Mouse (Mus musculus) ES-Bruce4 (cell line): ENCODE measurements around the gene Ctnnd2. TPM values are rescaled to one million over a fixed set of nuclear protein-coding genes. Genes with fewer than 3 reads are reported as not detected.

Source experiments
- H3K27ac ChIP-seq: 2 replicates; pipeline ENCODE4 v1.5.1; 2012; ENCODE audit warnings: low read length, inconsistent platforms; ENCODE audit not compliant: insufficient read depth
- H3K27me3 ChIP-seq: 2 replicates; pipeline ENCODE4 v1.6.1; 2012; ENCODE audit warnings: mild to moderate bottlenecking, low read length, inconsistent platforms; ENCODE audit not compliant: control insufficient read depth, poor library complexity, insufficient read depth, severe bottlenecking
- H3K36me3 ChIP-seq: 2 replicates; pipeline ENCODE4 v1.6.1; 2012; ENCODE audit warnings: inconsistent platforms, mild to moderate bottlenecking, low read length, moderate library complexity; ENCODE audit not compliant: control insufficient read depth, poor library complexity, insufficient read depth, severe bottlenecking
- H3K4me1 ChIP-seq: one replicate; pipeline ENCODE4 v1.8.1; 2011; ENCODE audit warnings: low read length; ENCODE audit not compliant: control insufficient read depth, insufficient read depth
- H3K4me3 ChIP-seq: 2 replicates; pipeline ENCODE4 v1.5.1; 2011; ENCODE audit warnings: low read depth, mild to moderate bottlenecking, low read length
- H3K9ac ChIP-seq: 2 replicates; pipeline ENCODE4 v1.6.1; 2012; ENCODE audit warnings: low read depth, mild to moderate bottlenecking, inconsistent platforms; ENCODE audit not compliant: poor library complexity, severe bottlenecking
- H3K9me3 ChIP-seq: replicated peaks from 2 replicates; pipeline ENCODE4 v1.6.1; 2012; ENCODE audit warnings: mild to moderate bottlenecking, low read length, inconsistent platforms; ENCODE audit not compliant: control insufficient read depth, poor library complexity, insufficient read depth, severe bottlenecking
- CTCF ChIP-seq: IDR thresholded peaks from one replicate; pipeline ENCODE4 v1.8.1; 2011; ENCODE audit warnings: low read depth, low read length
- EP300 ChIP-seq: IDR thresholded peaks from 2 replicates; pipeline ENCODE4 v1.6.1; 2011; ENCODE audit warnings: low read depth, low read length; ENCODE audit not compliant: insufficient read depth
- POLR2A ChIP-seq: IDR thresholded peaks from one replicate; pipeline ENCODE4 v1.8.1; 2011; ENCODE audit warnings: low read length; ENCODE audit not compliant: insufficient read depth
- polyA plus RNA-seq: library from polyadenylated mRNA; stranded (reverse); fragments of >200 nt; gene quantifications from 2 replicates; pipeline ENCODE4 v1.2.4, GENCODE M21; 2011; ENCODE audit warnings: low read depth; ENCODE audit not compliant: missing spikeins, insufficient read depth, insufficient read length

The Ctnnd2 gene
- polyA plus RNA-seq, 1 experiment: 2.4 TPM

DNA sequence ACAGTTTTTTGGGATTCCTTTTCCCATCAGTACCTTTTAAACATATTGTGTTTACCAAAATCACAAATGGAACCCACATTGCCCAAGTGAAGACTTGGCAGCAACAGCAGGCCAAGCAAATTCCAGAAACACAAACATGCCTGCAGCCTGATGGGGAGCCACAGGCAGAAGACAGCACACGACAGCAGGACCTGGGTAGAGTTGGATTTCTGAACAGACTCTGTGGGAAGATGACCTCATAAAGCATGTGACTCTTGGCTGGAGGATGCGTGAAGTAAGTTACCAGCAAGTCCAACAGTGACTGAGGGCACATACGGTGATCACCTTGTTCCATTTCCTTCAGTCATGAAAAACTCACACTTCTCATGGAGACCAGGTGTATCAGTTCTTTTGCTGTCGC is 43.5 kb downstream of the Ctnnd2 start:
- Histone ChIP-seq H3K4me1 (no peaks in the 10 kb centered on the region), H3K36me3 (no peaks in the 10 kb centered on the region), H3K4me3 (no peak overlapping the region), H3K9ac (no peak overlapping the region), H3K27me3 (no peaks in the 10 kb centered on the region), H3K27ac (no peak overlapping the region), H3K9me3 (no peaks in the 10 kb centered on the region)
- TF ChIP-seq EP300 (no peak), CTCF (no peak), POLR2A (no peak)

DNA sequence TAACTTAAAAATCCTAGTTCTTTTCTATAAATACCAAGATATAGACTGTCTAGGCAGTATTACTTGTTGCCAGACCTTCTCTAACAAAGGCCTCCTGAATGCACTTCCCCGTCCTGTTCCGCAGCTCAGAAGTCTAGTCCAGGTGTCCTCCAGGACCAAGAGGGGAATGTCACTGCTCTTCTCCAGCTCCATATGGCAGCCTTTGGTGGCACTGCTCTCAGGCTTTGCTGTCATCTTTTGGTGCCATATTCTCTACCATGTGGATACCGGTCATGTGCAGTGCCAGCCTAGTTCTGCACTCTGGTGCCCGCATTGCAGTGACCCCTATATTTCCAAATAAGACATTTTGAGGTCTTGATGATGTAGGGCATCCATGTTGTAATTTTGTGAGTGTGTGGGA is 56.7 kb downstream of the Ctnnd2 start:
- H3K36me3 ChIP-seq: no peaks in the 10 kb centered on the region
- no peak overlapping the region for H3K9ac ChIP-seq
- no peak overlapping the region for H3K4me3 ChIP-seq
- TF ChIP-seq CTCF: no peak
- no peak for TF ChIP-seq EP300
- TF ChIP-seq POLR2A: no peak
- H3K4me1 ChIP-seq: no peaks in the 10 kb centered on the region
- H3K9me3 ChIP-seq: no peaks in the 10 kb centered on the region
- H3K27ac ChIP-seq: no peak overlapping the region
- no peaks in the 10 kb centered on the region for H3K27me3 ChIP-seq

DNA sequence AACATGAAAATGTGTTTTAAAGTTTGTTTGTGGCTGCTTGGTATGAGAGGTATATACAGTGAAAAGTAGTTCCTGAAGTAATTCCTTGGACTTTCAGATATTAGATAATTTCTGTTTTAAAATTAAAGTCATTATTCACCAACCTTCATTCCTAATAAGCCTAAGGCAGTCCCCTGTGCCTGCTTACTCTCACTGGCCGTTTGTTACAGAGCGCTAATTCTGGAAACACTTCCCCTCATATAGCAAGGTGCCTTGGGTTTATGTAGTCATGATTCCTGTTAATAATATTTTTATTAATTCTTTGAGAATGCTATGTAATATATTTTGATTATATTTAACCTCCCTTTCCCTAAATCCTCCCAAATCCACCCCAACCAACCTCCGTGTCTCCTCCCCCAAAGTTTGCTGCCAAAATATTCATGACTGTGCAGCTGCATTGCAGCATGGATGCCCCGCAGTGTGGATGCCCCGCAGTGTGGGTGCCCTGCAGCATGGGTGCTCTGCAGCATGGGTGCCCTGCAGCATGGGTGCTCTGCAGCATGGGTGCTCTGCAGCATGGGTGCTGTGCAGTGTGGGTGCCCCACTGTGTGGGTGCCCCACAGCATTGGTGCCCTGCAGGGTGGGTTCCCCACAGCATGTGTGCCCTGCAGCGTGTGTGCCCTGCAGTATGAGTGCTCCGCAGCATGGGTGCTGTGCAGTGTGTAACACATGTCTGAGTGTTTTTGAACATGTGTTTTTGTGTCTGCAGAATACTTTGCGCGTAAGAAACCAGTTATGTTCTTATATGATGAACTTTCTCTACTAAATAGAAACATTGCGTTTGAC is 63.0 kb downstream of the Ctnnd2 start:
- no peaks in the 10 kb centered on the region for H3K9me3 ChIP-seq
- no peaks in the 10 kb centered on the region for H3K36me3 ChIP-seq
- H3K27ac ChIP-seq: no peak overlapping the region
- H3K4me3 ChIP-seq: no peak overlapping the region
- H3K4me1 ChIP-seq: no peaks in the 10 kb centered on the region
- no peak overlapping the region for H3K9ac ChIP-seq
- no peak for TF ChIP-seq CTCF
- TF ChIP-seq POLR2A: no peak
- TF ChIP-seq EP300: no peak
- H3K27me3 ChIP-seq: no peaks in the 10 kb centered on the region

GRCm38 (mm10) chr15:30240881-30241280 is 68.5 kb downstream of the Ctnnd2 start:
- H3K27ac ChIP-seq: no peak overlapping the region

GRCm38 (mm10) chr15:30268822-30269221 is 96.4 kb downstream of the Ctnnd2 start:
- H3K9ac ChIP-seq: no peak overlapping the region
- TF ChIP-seq POLR2A (no peak), CTCF (no peak), EP300 (no peak)
- no peaks in the 10 kb centered on the region for H3K27me3 ChIP-seq
- no peaks in the 10 kb centered on the region for H3K4me1 ChIP-seq
- H3K9me3 ChIP-seq: no peaks in the 10 kb centered on the region
- no peaks in the 10 kb centered on the region for H3K36me3 ChIP-seq
- no peak overlapping the region for H3K4me3 ChIP-seq
- no peak overlapping the region for H3K27ac ChIP-seq

More at GRCm38 (mm10) chr15:30240881-30241280, 68.5 kb downstream of the Ctnnd2 start:
- no peaks in the 10 kb centered on the region for H3K27me3 ChIP-seq
- TF ChIP-seq EP300 (no peak), POLR2A (no peak), CTCF (no peak)
- no peaks in the 10 kb centered on the region for H3K9me3 ChIP-seq
- H3K4me1 ChIP-seq: no peaks in the 10 kb centered on the region
- H3K9ac ChIP-seq: no peak overlapping the region
- no peaks in the 10 kb centered on the region for H3K36me3 ChIP-seq
- no peak overlapping the region for H3K4me3 ChIP-seq

DNA sequence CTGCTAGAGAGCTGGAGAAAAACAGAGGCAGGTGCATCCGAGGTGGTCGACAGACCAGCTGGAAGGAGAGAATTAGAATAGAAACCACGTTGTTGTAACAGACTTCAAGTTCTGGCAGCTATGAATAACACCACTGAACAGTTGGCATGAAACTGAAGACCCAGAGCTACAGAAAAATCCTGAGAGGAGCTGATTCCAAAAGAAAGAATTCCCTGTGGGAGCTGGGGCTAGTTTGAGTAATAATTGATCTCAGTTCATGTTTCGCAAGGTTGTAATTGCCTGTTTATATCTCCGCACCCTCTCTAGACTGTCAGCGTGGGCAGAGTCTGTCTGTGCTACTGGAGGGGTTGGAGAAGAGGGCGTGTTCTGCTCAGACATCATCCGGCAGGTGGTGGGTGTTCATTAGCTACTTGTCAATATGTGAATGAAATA is 98.8 kb downstream of the Ctnnd2 start:
- TF ChIP-seq POLR2A: no peak
- no peak for TF ChIP-seq CTCF
- no peak for TF ChIP-seq EP300
- no peaks in the 10 kb centered on the region for H3K4me1 ChIP-seq
- H3K9me3 ChIP-seq: no peaks in the 10 kb centered on the region
- no peak overlapping the region for H3K4me3 ChIP-seq
- H3K9ac ChIP-seq: no peak overlapping the region
- H3K36me3 ChIP-seq: no peaks in the 10 kb centered on the region
- no peaks in the 10 kb centered on the region for H3K27me3 ChIP-seq
- H3K27ac ChIP-seq: no peak overlapping the region
